Comparison of ENCODE assay signal across 9 mouse cellular contexts in the genomic region with DNA sequence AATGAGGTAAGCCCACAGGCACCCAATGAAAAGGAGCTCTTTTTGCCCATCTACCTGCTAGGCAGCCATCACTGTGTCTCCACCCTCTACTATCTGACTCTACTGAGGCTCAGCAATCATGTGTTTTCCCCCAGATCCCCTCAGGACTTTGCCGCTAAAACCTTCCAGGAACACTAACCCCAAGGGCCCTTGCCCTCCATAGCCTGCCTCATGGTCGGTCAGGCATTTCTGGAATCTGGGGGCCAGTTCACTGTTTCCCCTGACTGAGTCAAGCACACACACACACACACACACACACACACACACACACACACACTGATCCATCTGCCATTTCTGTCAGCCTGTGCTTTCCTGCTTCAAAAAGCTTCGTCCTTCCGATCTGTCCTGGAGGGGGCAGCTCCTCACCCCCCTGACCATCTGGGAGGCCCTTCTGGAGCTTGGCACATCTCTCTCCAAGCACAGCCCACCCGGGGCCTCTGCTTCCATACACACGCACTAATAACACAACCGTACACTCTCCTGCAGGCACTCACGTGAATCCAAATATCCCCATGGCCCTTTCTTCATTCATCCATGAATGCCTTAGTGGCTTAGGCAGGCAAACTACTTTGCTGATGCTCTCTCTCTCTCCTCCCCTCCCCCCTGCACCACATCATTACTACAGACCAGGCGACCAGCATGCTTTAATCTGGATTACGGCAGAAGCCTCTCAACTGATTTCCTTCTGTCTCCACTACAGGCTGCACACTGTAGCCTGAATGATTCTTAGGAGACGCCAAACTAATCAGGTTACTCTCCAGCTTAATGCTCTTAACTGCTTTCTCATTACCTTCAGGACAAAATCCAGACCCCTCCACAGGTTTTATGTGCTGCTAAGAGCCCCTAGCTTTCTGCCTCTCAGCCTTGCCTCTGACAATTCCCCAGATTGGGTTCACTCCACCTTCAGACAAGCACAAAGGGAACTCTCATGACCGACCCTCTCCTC. TPM values are rescaled to one million over a fixed set of nuclear protein-coding genes. Genes with fewer than 3 reads are reported as not detected.
DNase-seq lines count a peak whose midpoint lies in the region; ATAC-seq lines count a peak whose summit lies in the region.
"Had no signal": no experiment of that assay in that cellular context is flagged by ENCODE, and none has a peak within 500 bp of the region (broad histone marks: within the 10 kb centered on the region; RNA-seq: fewer than 3 reads in every experiment).

No protein-coding gene starts in this region.

- peaks cover 51% of the 10 kb centered on the region for H3K36me3 ChIP-seq in heart, embryonic 12.5 days
- H3K36me3 ChIP-seq in forebrain, embryonic 13.5 days (ENCODE audit: poor library complexity, severe bottlenecking), result peaks cover 57% of the 10 kb centered on the region
- H3K36me3 ChIP-seq in midbrain, embryonic 12.5 days, result peaks cover 58% of the 10 kb centered on the region

- intact Hi-C loops in heart, postnatal 14 days (cut with DNase I), result no loop called here

- no peaks in the 10 kb centered on the region for H3K27me3 ChIP-seq in heart, embryonic 12.5 days (replicated peaks)
- H3K27me3 ChIP-seq in forebrain, embryonic 13.5 days, result no peaks in the 10 kb centered on the region
- no peaks in the 10 kb centered on the region for H3K27me3 ChIP-seq in midbrain, embryonic 12.5 days

- no peak for DNase-seq in heart, postnatal 14 days
- peak; percentile 89 for DNase-seq in cerebellum, adult 11 months
- no peak for DNase-seq in thymus, postnatal 36 days
- DNase-seq in adrenal gland, adult (ENCODE audit: inconsistent age in 2 of 2, low spot score in 1 of 2), result no peak
- DNase-seq in thymus, postnatal 25 days, result no peak
- DNase-seq: heart, postnatal 10 days had no signal

- H3K4me1 ChIP-seq in heart, embryonic 12.5 days (replicated peaks), result peaks cover 37% of the 10 kb centered on the region
- peaks cover 40% of the 10 kb centered on the region for H3K4me1 ChIP-seq in forebrain, embryonic 13.5 days
- H3K4me1 ChIP-seq in midbrain, embryonic 12.5 days, result peaks cover 30% of the 10 kb centered on the region

- H3K9ac ChIP-seq in heart, embryonic 12.5 days, result peak overlapping the region; percentile 39; the same call in 1 of the 2 replicates
- peak overlapping the region; percentile 45 for H3K9ac ChIP-seq in forebrain, embryonic 13.5 days
- H3K9ac ChIP-seq in midbrain, embryonic 12.5 days (replicated peaks), result peak overlapping the region; percentile 37; the same call in 1 of the 2 replicates

- H3K9me3 ChIP-seq in heart, embryonic 12.5 days (replicated peaks), result no peaks in the 10 kb centered on the region
- no peaks in the 10 kb centered on the region for H3K9me3 ChIP-seq in forebrain, embryonic 13.5 days (replicated peaks)
- H3K9me3 ChIP-seq in midbrain, embryonic 12.5 days, result no peaks in the 10 kb centered on the region

- 32% methylated on average over 12 of the region's 12 CpGs for WGBS in heart, embryonic 12.5 days
- 8% methylated on average over 12 of the region's 12 CpGs for WGBS in forebrain, embryonic 13.5 days
- 9% methylated on average over 12 of the region's 12 CpGs for WGBS in midbrain, embryonic 12.5 days

- H3K4me2 ChIP-seq in heart, embryonic 12.5 days, result peak overlapping the region; percentile 11; the same call in 1 of the 2 replicates
- peak overlapping the region; percentile 52 for H3K4me2 ChIP-seq in forebrain, embryonic 13.5 days
- peak overlapping the region; percentile 48 for H3K4me2 ChIP-seq in midbrain, embryonic 12.5 days (replicated peaks)

- H3K4me3 ChIP-seq in heart, embryonic 12.5 days, result no peak overlapping the region
- peak overlapping the region; percentile 25; the same call in 1 of the 2 replicates for H3K4me3 ChIP-seq in forebrain, embryonic 13.5 days
- peak overlapping the region; percentile 20 for H3K4me3 ChIP-seq in midbrain, embryonic 12.5 days

- no peak for ATAC-seq in heart, embryonic 12.5 days (ENCODE audit: insufficient number of reproducible peaks, low FRiP score)
- peak; percentile 48 for ATAC-seq in forebrain, embryonic 13.5 days
- peak; percentile 39 for ATAC-seq in midbrain, embryonic 12.5 days (ENCODE audit: low FRiP score, low read depth)

- peak overlapping the region; percentile 44; the same call in 1 of the 2 replicates for H3K27ac ChIP-seq in heart, embryonic 12.5 days (ENCODE audit: poor library complexity, severe bottlenecking)
- H3K27ac ChIP-seq in forebrain, embryonic 13.5 days, result peak overlapping the region; percentile 92
- H3K27ac ChIP-seq in midbrain, embryonic 12.5 days (replicated peaks), result peak overlapping the region; percentile 88

RNA-seq across cellular contexts. Expression of a gene that starts 11.6 kb away (rescaled TPM):
- 48.8 and 52.9 TPM in 2 replicates for polyA plus RNA-seq in heart, embryonic 12.5 days (2016; fragmentation: Nextera tagmentation; extraction: Ambion mirVana)
- total RNA-seq in heart, postnatal 14 days (2021), result 10 to 100 TPM; 80.5 to 86.5 TPM
- 186 and 199 TPM in 2 replicates for polyA plus RNA-seq in forebrain, embryonic 13.5 days (2015; fragmentation: Nextera tagmentation; extraction: Ambion mirVana)
- 166 TPM in 2 replicates for polyA plus RNA-seq in midbrain, embryonic 12.5 days (2016; fragmentation: Nextera tagmentation; extraction: Ambion mirVana)

RNA-seq across cellular contexts. Expression of a gene that starts 15.6 kb away (rescaled TPM):
- polyA plus RNA-seq in heart, embryonic 12.5 days (2016; fragmentation: Nextera tagmentation; extraction: Ambion mirVana), result 52.4 and 54.6 TPM in 2 replicates
- total RNA-seq in heart, postnatal 14 days (2021), result 100 to 1,000 TPM; 128 to 133 TPM
- 48.5 and 53.9 TPM in 2 replicates for polyA plus RNA-seq in forebrain, embryonic 13.5 days (2015; fragmentation: Nextera tagmentation; extraction: Ambion mirVana)
- 48.5 and 51.1 TPM in 2 replicates for polyA plus RNA-seq in midbrain, embryonic 12.5 days (2016; fragmentation: Nextera tagmentation; extraction: Ambion mirVana)

RNA-seq across cellular contexts. Expression of a gene that starts 30.1 kb away (rescaled TPM):
- polyA plus RNA-seq in heart, embryonic 12.5 days (2016; fragmentation: Nextera tagmentation; extraction: Ambion mirVana), result 0.33 and 1.9 TPM in 2 replicates
- total RNA-seq in heart, postnatal 14 days (2021), result under 1 TPM in 1 of 2 experiments, not detected in 1; 0.48 TPM
- polyA plus RNA-seq in forebrain, embryonic 13.5 days (2015; fragmentation: Nextera tagmentation; extraction: Ambion mirVana), result 0.26 TPM in 1 of 2 replicates, not detected in the other
- polyA plus RNA-seq in midbrain, embryonic 12.5 days (2016; fragmentation: Nextera tagmentation; extraction: Ambion mirVana), result 0.27 and 0.35 TPM in 2 replicates
